ENCODE assay signal across 19 mouse cellular contexts in the genomic region with DNA sequence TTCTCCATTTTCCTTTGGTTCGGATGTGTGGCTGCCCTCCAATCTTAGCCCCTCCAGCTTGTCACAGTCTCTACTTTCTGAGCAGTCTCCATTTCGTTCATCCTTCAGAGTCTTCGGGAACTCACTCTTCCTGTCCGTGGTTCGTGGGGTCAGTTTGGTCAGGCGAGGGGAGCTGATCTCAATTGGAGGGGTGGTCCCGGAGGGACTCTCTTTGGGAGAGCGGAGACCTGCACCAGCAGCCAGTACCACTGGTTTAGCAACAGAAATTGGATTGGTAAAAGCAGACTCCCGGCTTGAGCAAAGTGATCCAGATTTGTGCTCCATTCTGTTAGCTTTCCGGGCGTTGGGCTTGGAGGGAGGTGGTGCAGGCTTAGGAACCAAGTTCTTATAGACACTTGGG. TPM values are rescaled to one million over a fixed set of nuclear protein-coding genes. Genes with fewer than 3 reads are reported as not detected.
A peak's percentile ranks its signal among the peaks of the same experiment; 100 is the strongest.
DNase-seq lines count a peak whose midpoint lies in the region; ATAC-seq lines count a peak whose summit lies in the region.
"Had no signal": no experiment of that assay in that cellular context is flagged by ENCODE, and none has a peak within 500 bp of the region (broad histone marks: within the 10 kb centered on the region; RNA-seq: fewer than 3 reads in every experiment).

No protein-coding gene starts in this region.

- H3K4me3 ChIP-seq in heart, embryonic 11.5 days (ENCODE audit: low read depth, low read length): no peak overlapping the region
- no peak overlapping the region for H3K4me3 ChIP-seq in limb, embryonic 10.5 days

- DNase-seq in heart, adult 11 months: peak; percentile 80
- peak; percentile 23 for DNase-seq in limb, embryonic 10.5 days (ENCODE audit: low spot score)
- no peak for DNase-seq in lung, postnatal 10 days
- DNase-seq: adrenal gland, adult 2 months; adrenal gland, adult 8-10 months; adrenal gland, postnatal 10 days; adrenal gland, postnatal 14 days; adrenal gland, postnatal 25 days; adrenal gland, postnatal 36 days; B cell, adult 2 months; cerebellum, adult 11 months; cerebellum, adult 11-12 months; cerebellum, adult 18-20 months had no signal

- no peak for ATAC-seq in heart, embryonic 11.5 days (replicated peaks; ENCODE audit: insufficient number of reproducible peaks, low FRiP score, low TSS enrichment)
- ATAC-seq: activated CD4-positive, CD25-positive, alpha-beta regulatory T cell, adult 4 months; CD4-positive, CD25-positive, alpha-beta regulatory T cell, adult 4 months; Patski had no signal

- H3K4me2 ChIP-seq in heart, embryonic 11.5 days: no peak overlapping the region

- 89% methylated on average over 11 of the region's 11 CpGs for WGBS in heart, embryonic 11.5 days (ENCODE audit: insufficient replicate concordance)
- 94% methylated on average over 11 of the region's 11 CpGs for WGBS in limb, embryonic 10.5 days

- H3K27me3 ChIP-seq in heart, embryonic 11.5 days (ENCODE audit: control insufficient read depth, insufficient read depth, low read length): no peaks in the 10 kb centered on the region
- H3K27me3 ChIP-seq in limb, embryonic 10.5 days (ENCODE audit: low read depth, poor library complexity, severe bottlenecking): no peaks in the 10 kb centered on the region
- H3K27me3 ChIP-seq: CH12.LX had no signal

- H3K27ac ChIP-seq in heart, embryonic 11.5 days (ENCODE audit: low read depth, low read length): no peak overlapping the region
- no peak overlapping the region for H3K27ac ChIP-seq in limb, embryonic 10.5 days

- no peaks in the 10 kb centered on the region for H3K36me3 ChIP-seq in heart, embryonic 11.5 days (ENCODE audit: control insufficient read depth, insufficient read depth, low read length)
- no peaks in the 10 kb centered on the region for H3K36me3 ChIP-seq in limb, embryonic 10.5 days
- H3K36me3 ChIP-seq: G1E had no signal

- no peaks in the 10 kb centered on the region for H3K9me3 ChIP-seq in heart, embryonic 11.5 days (replicated peaks; ENCODE audit: control insufficient read depth, low read length)
- no peaks in the 10 kb centered on the region for H3K9me3 ChIP-seq in limb, embryonic 10.5 days (replicated peaks)
- H3K9me3 ChIP-seq: G1E had no signal

- no peaks in the 10 kb centered on the region for H3K4me1 ChIP-seq in heart, embryonic 11.5 days (ENCODE audit: control insufficient read depth, insufficient read depth, low read length)
- H3K4me1 ChIP-seq in limb, embryonic 10.5 days: no peaks in the 10 kb centered on the region

- H3K9ac ChIP-seq in heart, embryonic 11.5 days (ENCODE audit: low read depth, low read length): no peak overlapping the region

RNA-seq across cellular contexts. Expression of a gene that starts 32.6 kb away (rescaled TPM):
- polyA plus RNA-seq in heart, embryonic 11.5 days (2014; fragmentation: Nextera tagmentation; extraction: Ambion mirVana): 9.4 and 10.1 TPM in 2 replicates
- 10.0 and 12.9 TPM in 2 replicates for polyA plus RNA-seq in limb, embryonic 10.5 days (2016; fragmentation: Nextera tagmentation; extraction: Ambion mirVana)
